Mouse (Mus musculus) CH12.LX (cell line): ENCODE measurements around the gene Inhbe.

ENCODE experiments used
- CTCF ChIP-seq, 2 experiments: IDR thresholded peaks in 1 of 2; conservative IDR thresholded peaks in 1 of 2; 2 replicates each; pipeline ENCODE4 v1.5.1; 2011 to 2012; ENCODE audit warnings: low read depth in 2 of 2, low read length in 2 of 2, improper control_type of control experiment in 1 of 2, inconsistent platforms in 1 of 2, mild to moderate bottlenecking in 1 of 2, moderate library complexity in 1 of 2
- ELF1 ChIP-seq: IDR thresholded peaks from 2 replicates; pipeline ENCODE4 v1.6.1; 2014; ENCODE audit warnings: low read depth, mild to moderate bottlenecking, inconsistent platforms, low read length, improper control_type of control experiment
- EP300 ChIP-seq: IDR thresholded peaks from 2 replicates; pipeline ENCODE4 v1.6.1; 2011; ENCODE audit warnings: low read length, improper control_type of control experiment
- GABPA ChIP-seq: IDR thresholded peaks from 2 replicates; pipeline ENCODE4 v1.6.1; 2012; ENCODE audit warnings: low read depth, low read length, improper control_type of control experiment, inconsistent platforms; ENCODE audit not compliant: insufficient replicate concordance
- MAZ ChIP-seq: IDR thresholded peaks from 2 replicates; pipeline ENCODE4 v1.6.1; 2012; ENCODE audit warnings: low read depth, mild to moderate bottlenecking, inconsistent platforms, low read length, improper control_type of control experiment, moderate library complexity
- MEF2A ChIP-seq: IDR thresholded peaks from 2 replicates; pipeline ENCODE4 v1.6.1; 2014; ENCODE audit warnings: low read depth, mild to moderate bottlenecking, inconsistent platforms, low read length, improper control_type of control experiment, borderline replicate concordance
- POLR2A ChIP-seq: IDR thresholded peaks from 2 replicates; pipeline ENCODE4 v1.6.1; 2011; ENCODE audit warnings: low read depth, mild to moderate bottlenecking, improper control_type of control experiment, low read length
- TCF12 ChIP-seq: IDR thresholded peaks from 2 replicates; pipeline ENCODE4 v1.6.1; 2014; ENCODE audit warnings: low read depth, mild to moderate bottlenecking, inconsistent platforms, low read length, improper control_type of control experiment
- ZC3H11A ChIP-seq: IDR thresholded peaks from 2 replicates; pipeline ENCODE4 v1.6.1; 2012; ENCODE audit warnings: low read depth, mild to moderate bottlenecking, inconsistent platforms, low read length, improper control_type of control experiment
- ZKSCAN1 ChIP-seq: IDR thresholded peaks from 2 replicates; pipeline ENCODE4 v1.6.1; 2012; ENCODE audit warnings: low read depth, inconsistent platforms, low read length, improper control_type of control experiment, borderline replicate concordance
- ZNF384 ChIP-seq: IDR thresholded peaks from 2 replicates; pipeline ENCODE4 v1.6.1; 2012; ENCODE audit warnings: low read depth, low read length, improper control_type of control experiment, inconsistent platforms

- TF ChIP-seq MEF2A (no peak), POLR2A (no peak), CTCF (conservative IDR thresholded peaks at IDR 0.05 in 1 of 2, IDR thresholded peaks at IDR 0.05 in 1 of 2; ENCODE audit: low read depth in 2 of 2, low read length in 2 of 2) (no peak), EP300 (no peak), ZNF384 (no peak), ZKSCAN1 (no peak), GABPA (no peak), ELF1 (no peak), TCF12 (no peak), ZC3H11A (no peak), MAZ (no peak)
These were observed 28.0 kb downstream of the Inhbe start for GRCm38 (mm10) chr10:127326017-127326801.
